Mouse (Mus musculus): Measurements from ENCODE around the gene Abca4.

Abca4 gene

GRCm38 (mm10) chr3:122043799-122044547, at the start of gene Abca4:
Gene Abca4 (plus strand): TSS chr3:122044443.
- peak in 1 of 2 experiments; percentile 41 for DNase-seq

- no peak for DNase-seq
Measured at GRCm38 (mm10) chr3:121995125-121995524, 49.1 kb upstream of the Abca4 start.

GRCm38 (mm10) chr3:121999934-122000333, 44.3 kb upstream of the Abca4 start:
- no peak for DNase-seq

GRCm38 (mm10) chr3:122001568-122001967, 42.7 kb upstream of the Abca4 start:
- DNase-seq, result peak in 1 of 2 experiments; percentile 18

GRCm38 (mm10) chr3:122009818-122010217, 34.4 kb upstream of the Abca4 start:
- no peak for DNase-seq

GRCm38 (mm10) chr3:122010292-122010691, 34.0 kb upstream of the Abca4 start:
- DNase-seq, result no peak

- no peak for DNase-seq
Measured at GRCm38 (mm10) chr3:122012464-122012863, 31.8 kb upstream of the Abca4 start.

GRCm38 (mm10) chr3:122018421-122018820, 25.8 kb upstream of the Abca4 start:
- no peak for DNase-seq

GRCm38 (mm10) chr3:122019159-122019558, 25.1 kb upstream of the Abca4 start:
- DNase-seq, result peak; percentile 45 to 46

- DNase-seq, result no peak
Measured at GRCm38 (mm10) chr3:122021029-122021652, 23.1 kb upstream of the Abca4 start.

- no peak for DNase-seq
Measured at GRCm38 (mm10) chr3:122022355-122022754, 21.9 kb upstream of the Abca4 start.

GRCm38 (mm10) chr3:122026676-122027075, 17.6 kb upstream of the Abca4 start:
- peak in 1 of 2 experiments; percentile 46 for DNase-seq

- no peak for DNase-seq
Measured at GRCm38 (mm10) chr3:122027776-122028175, 16.5 kb upstream of the Abca4 start.

- peak; percentile 43 to 44 for DNase-seq
Measured at GRCm38 (mm10) chr3:122033248-122033837, 10.9 kb upstream of the Abca4 start.

- DNase-seq, result peak in 1 of 2 experiments; percentile 42
Measured at GRCm38 (mm10) chr3:122034240-122034639, 10.0 kb upstream of the Abca4 start.

GRCm38 (mm10) chr3:122035092-122035491, 9.2 kb upstream of the Abca4 start:
- no peak for DNase-seq

- no peak for DNase-seq
Measured at GRCm38 (mm10) chr3:122040522-122040921, 3.7 kb upstream of the Abca4 start.

- no peak for DNase-seq
Measured at GRCm38 (mm10) chr3:122043102-122043501, 1.1 kb upstream of the Abca4 start.

- peak; percentile 50 to 69 for DNase-seq
Measured at GRCm38 (mm10) chr3:122046187-122046620, 2.0 kb downstream of the Abca4 start.

- DNase-seq, result peak; percentile 67 to 79
Measured at GRCm38 (mm10) chr3:122047402-122047801, 3.2 kb downstream of the Abca4 start.

- DNase-seq, result peak; percentile 83 to 90
Measured at GRCm38 (mm10) chr3:122047921-122048861, 3.9 kb downstream of the Abca4 start.

GRCm38 (mm10) chr3:122049158-122049557, 4.9 kb downstream of the Abca4 start:
- no peak for DNase-seq

Measured in kidney, postnatal 36 days (tissue).